Mouse (Mus musculus): ENCODE data around the gene Olfr1189. TPM values are rescaled to one million over a fixed set of nuclear protein-coding genes. Genes with fewer than 3 reads are reported as not detected.

Olfr1189 gene
- not detected for polyA plus RNA-seq (2014; fragmentation: Illumina TruSeq; extraction: RNeasy Lipid Tissue Mini Kit (QIAGEN cat#74804))

GRCm38 (mm10) chr2:88586154-88586553, at the start of gene Olfr1189:
Gene Olfr1189 (plus strand): TSS chr2:88586454.

GRCm38 (mm10) chr2:88556635-88557034, 29.6 kb upstream of the Olfr1189 start, which contains the start of gene Olfr1188:
Gene Olfr1188 (plus strand): TSS chr2:88556935.

DNA sequence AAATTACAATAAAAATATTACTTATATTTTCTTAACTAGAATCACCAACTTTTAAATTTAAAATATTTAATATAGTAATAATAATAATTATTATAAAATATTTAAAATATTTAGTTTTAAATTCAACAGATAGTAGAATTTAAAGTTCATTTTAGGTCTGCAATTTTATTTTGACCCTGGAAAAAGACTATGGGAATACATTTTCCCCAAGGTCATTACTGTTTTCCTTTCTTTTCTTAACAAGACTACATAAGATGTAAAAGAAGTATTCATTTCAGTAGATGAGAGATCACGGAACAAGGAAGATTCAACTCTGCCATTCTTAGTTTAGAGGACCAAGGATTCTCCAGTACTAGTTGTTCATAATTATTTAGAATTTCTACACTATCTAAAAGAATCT, 54.0 kb downstream of the Olfr1189 start, which contains the start of gene Olfr1191-ps1:
Gene Olfr1191-ps1, plus strand, starts transcription at position 301 of the 400 bp plus-strand sequence.

Other genes with a start within 250 kb of the Olfr1189 start
- gene Olfr1176, start 249.7 kb upstream of the Olfr1189 start, polyA plus RNA-seq (2014; fragmentation: Illumina TruSeq; extraction: RNeasy Lipid Tissue Mini Kit (QIAGEN cat#74804)): not detected
- not detected for gene Olfr1177-ps, start 240.0 kb upstream of the Olfr1189 start, polyA plus RNA-seq (2014; fragmentation: Illumina TruSeq; extraction: RNeasy Lipid Tissue Mini Kit (QIAGEN cat#74804))
- not detected for gene Olfr1178, start 199.4 kb upstream of the Olfr1189 start, polyA plus RNA-seq (2014; fragmentation: Illumina TruSeq; extraction: RNeasy Lipid Tissue Mini Kit (QIAGEN cat#74804))
- not detected for gene Olfr1179, start 180.0 kb upstream of the Olfr1189 start, polyA plus RNA-seq (2014; fragmentation: Illumina TruSeq; extraction: RNeasy Lipid Tissue Mini Kit (QIAGEN cat#74804))
- not detected for gene Olfr1180, start 167.3 kb upstream of the Olfr1189 start, polyA plus RNA-seq (2014; fragmentation: Illumina TruSeq; extraction: RNeasy Lipid Tissue Mini Kit (QIAGEN cat#74804))
- gene Olfr1181, start 160.3 kb upstream of the Olfr1189 start, polyA plus RNA-seq (2014; fragmentation: Illumina TruSeq; extraction: RNeasy Lipid Tissue Mini Kit (QIAGEN cat#74804)): not detected
- not detected for gene Gm13757, start 137.3 kb upstream of the Olfr1189 start, polyA plus RNA-seq (2014; fragmentation: Illumina TruSeq; extraction: RNeasy Lipid Tissue Mini Kit (QIAGEN cat#74804))
- not detected for gene Olfr1183, start 131.6 kb upstream of the Olfr1189 start, polyA plus RNA-seq (2014; fragmentation: Illumina TruSeq; extraction: RNeasy Lipid Tissue Mini Kit (QIAGEN cat#74804))
- not detected for gene Olfr1184, start 102.9 kb upstream of the Olfr1189 start, polyA plus RNA-seq (2014; fragmentation: Illumina TruSeq; extraction: RNeasy Lipid Tissue Mini Kit (QIAGEN cat#74804))
- gene Olfr1185-ps1, start 93.1 kb upstream of the Olfr1189 start, polyA plus RNA-seq (2014; fragmentation: Illumina TruSeq; extraction: RNeasy Lipid Tissue Mini Kit (QIAGEN cat#74804)): not detected
- gene Olfr1186, start 67.9 kb upstream of the Olfr1189 start, polyA plus RNA-seq (2014; fragmentation: Illumina TruSeq; extraction: RNeasy Lipid Tissue Mini Kit (QIAGEN cat#74804)): not detected
- not detected for gene Olfr1188, start 29.5 kb upstream of the Olfr1189 start, polyA plus RNA-seq (2014; fragmentation: Illumina TruSeq; extraction: RNeasy Lipid Tissue Mini Kit (QIAGEN cat#74804))
- gene Olfr1191-ps1, start 54.1 kb downstream of the Olfr1189 start, polyA plus RNA-seq (2014; fragmentation: Illumina TruSeq; extraction: RNeasy Lipid Tissue Mini Kit (QIAGEN cat#74804)): not detected
- gene Olfr1192-ps1, start 62.1 kb downstream of the Olfr1189 start, polyA plus RNA-seq (2014; fragmentation: Illumina TruSeq; extraction: RNeasy Lipid Tissue Mini Kit (QIAGEN cat#74804)): not detected
- gene Olfr1193, start 89.2 kb downstream of the Olfr1189 start, polyA plus RNA-seq (2014; fragmentation: Illumina TruSeq; extraction: RNeasy Lipid Tissue Mini Kit (QIAGEN cat#74804)): not detected
- not detected for gene Olfr1195, start 102.7 kb downstream of the Olfr1189 start, polyA plus RNA-seq (2014; fragmentation: Illumina TruSeq; extraction: RNeasy Lipid Tissue Mini Kit (QIAGEN cat#74804))
- gene Olfr1196, start 118.1 kb downstream of the Olfr1189 start, polyA plus RNA-seq (2014; fragmentation: Illumina TruSeq; extraction: RNeasy Lipid Tissue Mini Kit (QIAGEN cat#74804)): not detected
- gene Olfr1197, start 145.9 kb downstream of the Olfr1189 start, polyA plus RNA-seq (2014; fragmentation: Illumina TruSeq; extraction: RNeasy Lipid Tissue Mini Kit (QIAGEN cat#74804)): 0.40 TPM
- not detected for gene Olfr1198, start 164.9 kb downstream of the Olfr1189 start, polyA plus RNA-seq (2014; fragmentation: Illumina TruSeq; extraction: RNeasy Lipid Tissue Mini Kit (QIAGEN cat#74804))
- not detected for gene Olfr1199, start 174.0 kb downstream of the Olfr1189 start, polyA plus RNA-seq (2014; fragmentation: Illumina TruSeq; extraction: RNeasy Lipid Tissue Mini Kit (QIAGEN cat#74804))
- not detected for gene Olfr1200, start 184.0 kb downstream of the Olfr1189 start, polyA plus RNA-seq (2014; fragmentation: Illumina TruSeq; extraction: RNeasy Lipid Tissue Mini Kit (QIAGEN cat#74804))
- not detected for gene Olfr1201, start 206.6 kb downstream of the Olfr1189 start, polyA plus RNA-seq (2014; fragmentation: Illumina TruSeq; extraction: RNeasy Lipid Tissue Mini Kit (QIAGEN cat#74804))
- gene Olfr1202, start 228.0 kb downstream of the Olfr1189 start, polyA plus RNA-seq (2014; fragmentation: Illumina TruSeq; extraction: RNeasy Lipid Tissue Mini Kit (QIAGEN cat#74804)): not detected
- not detected for gene Olfr1205, start 243.3 kb downstream of the Olfr1189 start, polyA plus RNA-seq (2014; fragmentation: Illumina TruSeq; extraction: RNeasy Lipid Tissue Mini Kit (QIAGEN cat#74804))